Mouse (Mus musculus): ENCODE data around the gene Igfbp2.

GRCm38 (mm10) chr1:72871337-72871696, 47.0 kb downstream of the Igfbp2 start:
- TF ChIP-seq CTCF (IDR thresholded peaks at IDR 0.05; ENCODE audit: control insufficient read depth, insufficient read depth, insufficient read length) (no peak), CEBPB (IDR thresholded peaks at IDR 0.05; ENCODE audit: low read depth) (no peak), MYOD1 (IDR thresholded peaks at IDR 0.05; ENCODE audit: control insufficient read depth, insufficient read length, low read depth) (no peak), USF1 (IDR thresholded peaks at IDR 0.05; ENCODE audit: low read depth) (no peak), MAX (IDR thresholded peaks at IDR 0.05) (no peak), MYOG (IDR thresholded peaks at IDR 0.05; ENCODE audit: control insufficient read depth, extremely low read depth, insufficient read length) (no peak), FOSL1 (IDR thresholded peaks at IDR 0.05; ENCODE audit: insufficient read depth, low read length, poor library complexity, severe bottlenecking) (no peak)

Data from C2C12 (cell line).